Mouse (Mus musculus) common myeloid progenitor, adult 5-6 weeks (primary cell): ENCODE results near the gene Lrriq4. TPM values are rescaled to one million over a fixed set of nuclear protein-coding genes. Genes with fewer than 3 reads are reported as not detected.

ENCODE experiments used
- ATAC-seq: replicated peaks from 2 replicates; pipeline ENCODE4 v1.8.0; 2016; ENCODE audit warnings: low read depth, mild to moderate bottlenecking, moderate TSS enrichment, inconsistent platforms; ENCODE audit not compliant: poor library complexity, severe bottlenecking
- total RNA-seq: library from RNA; stranded (forward); fragments of 200-1000, 187-1606 nt; gene quantifications from 2 replicates; pipeline ENCODE4 v1.2.3, GENCODE M21; 2017

Gene Lrriq4
- total RNA-seq, result not detected in 2 replicates

- no peak for ATAC-seq
Measured at GRCm38 (mm10) chr3:30644207-30644606, at the start of gene Lrriq4. Gene Lrriq4, plus strand, starts transcription at chr3:30644507.

- ATAC-seq, result peak; percentile 15; the same call in 1 of the 2 replicates
Measured at GRCm38 (mm10) chr3:30595111-30595832, 49.0 kb upstream of the Lrriq4 start.

- ATAC-seq, result no peak
Measured at GRCm38 (mm10) chr3:30597271-30597670, 47.0 kb upstream of the Lrriq4 start.

- no peak for ATAC-seq
Measured at GRCm38 (mm10) chr3:30599711-30600545, 44.4 kb upstream of the Lrriq4 start, which contains the start of gene Actrt3. Gene Actrt3, minus strand, starts transcription at chr3:30599939.

- no peak for ATAC-seq
Measured at GRCm38 (mm10) chr3:30600717-30601116, 43.6 kb upstream of the Lrriq4 start.

- ATAC-seq, result peak; percentile 19
Measured at GRCm38 (mm10) chr3:30601175-30601574, 43.1 kb upstream of the Lrriq4 start.

- ATAC-seq, result no peak
Measured at GRCm38 (mm10) chr3:30601610-30602064, 42.7 kb upstream of the Lrriq4 start.

- ATAC-seq, result peak; percentile 82
Measured at GRCm38 (mm10) chr3:30602065-30602739, 42.1 kb upstream of the Lrriq4 start, which contains the start of gene Mynn. Gene Mynn, plus strand, starts transcription at chr3:30602065.

- peak; percentile 67 for ATAC-seq
Measured at GRCm38 (mm10) chr3:30602740-30603098, 41.6 kb upstream of the Lrriq4 start.

- ATAC-seq, result no peak
Measured at GRCm38 (mm10) chr3:30603256-30603655, 41.1 kb upstream of the Lrriq4 start.

GRCm38 (mm10) chr3:30608999-30609398 lies 35.3 kb upstream of the Lrriq4 start:
- ATAC-seq, result no peak

GRCm38 (mm10) chr3:30610930-30611329 lies 33.4 kb upstream of the Lrriq4 start:
- no peak for ATAC-seq

GRCm38 (mm10) chr3:30620132-30620531 lies 24.2 kb upstream of the Lrriq4 start:
- peak; percentile 74 for ATAC-seq

GRCm38 (mm10) chr3:30633681-30634080 lies 10.6 kb upstream of the Lrriq4 start:
- 0 out of 2 replicates have a peak, but pooled peaks have one; percentile 60 for ATAC-seq

GRCm38 (mm10) chr3:30635629-30636028 lies 8.7 kb upstream of the Lrriq4 start:
- no peak for ATAC-seq

GRCm38 (mm10) chr3:30646761-30647160 lies 2.5 kb downstream of the Lrriq4 start:
- ATAC-seq, result no peak

- ATAC-seq, result peak; percentile 97
Measured at GRCm38 (mm10) chr3:30647440-30648090, 3.3 kb downstream of the Lrriq4 start, which contains the start of gene Lrrc34. Gene Lrrc34, minus strand, starts transcription at chr3:30647869.

- no peak for ATAC-seq
Measured at GRCm38 (mm10) chr3:30648466-30648865, 4.2 kb downstream of the Lrriq4 start.

GRCm38 (mm10) chr3:30650062-30650841 lies 5.9 kb downstream of the Lrriq4 start:
- ATAC-seq, result peak; percentile 51
